Mouse (Mus musculus) layer of hippocampus, adult 9-11 months (tissue): ENCODE results near the gene Kcnh2.
"Not testable (repeated sequence)": the region's sequence is repeated elsewhere in the genome, so short reads cannot be mapped to it uniquely, and the experiment has no call there.

Experiments used
- DNase-seq: peaks from one replicate; pipeline ENCODE4 v3.0.0; 2022

The Kcnh2 gene

DNA sequence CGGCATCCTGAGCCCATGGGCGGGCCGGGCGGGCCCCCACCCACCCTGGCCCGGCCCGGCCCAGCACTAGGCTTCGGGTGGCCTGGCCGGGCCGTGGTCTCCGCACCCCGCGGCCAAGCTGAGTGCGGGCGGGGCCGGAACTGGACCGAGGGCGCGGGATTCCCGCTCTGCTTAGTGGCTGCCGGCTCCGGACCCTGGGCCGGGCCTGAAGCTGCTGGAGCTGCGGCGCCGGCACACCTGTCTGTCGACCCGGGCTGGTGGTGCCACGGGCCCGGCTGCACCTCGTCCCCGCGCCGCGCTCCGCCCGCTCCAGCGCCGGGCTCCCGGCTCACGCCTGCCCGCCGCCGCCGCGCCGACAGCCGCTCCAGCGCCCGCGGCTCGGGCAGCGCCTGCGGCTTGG lies at the start of gene Kcnh2:
Gene Kcnh2, minus strand, starts transcription at position 327 of the 400 bp plus-strand sequence.
- DNase-seq = no peak

DNA sequence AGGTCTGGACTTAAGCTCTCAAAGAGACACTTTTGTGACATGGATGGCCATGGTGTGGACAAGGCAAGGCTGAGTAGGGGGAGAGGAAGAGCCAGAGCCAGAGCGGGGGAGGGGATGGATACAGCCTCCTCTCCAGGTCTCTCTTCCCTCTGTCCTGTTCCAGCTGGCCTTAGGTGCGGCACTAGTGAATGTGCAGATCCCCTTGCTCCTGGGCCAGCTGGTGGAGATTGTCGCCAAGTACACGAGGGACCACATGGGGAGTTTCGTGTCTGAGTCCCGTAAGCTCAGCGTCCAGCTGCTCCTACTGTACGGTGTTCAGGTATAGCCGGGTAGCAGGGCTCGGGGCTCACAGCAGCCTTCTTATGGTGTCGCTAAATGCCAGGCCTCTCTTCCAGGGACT lies 49.0 kb upstream of the Kcnh2 start:
- no peak for DNase-seq

DNA sequence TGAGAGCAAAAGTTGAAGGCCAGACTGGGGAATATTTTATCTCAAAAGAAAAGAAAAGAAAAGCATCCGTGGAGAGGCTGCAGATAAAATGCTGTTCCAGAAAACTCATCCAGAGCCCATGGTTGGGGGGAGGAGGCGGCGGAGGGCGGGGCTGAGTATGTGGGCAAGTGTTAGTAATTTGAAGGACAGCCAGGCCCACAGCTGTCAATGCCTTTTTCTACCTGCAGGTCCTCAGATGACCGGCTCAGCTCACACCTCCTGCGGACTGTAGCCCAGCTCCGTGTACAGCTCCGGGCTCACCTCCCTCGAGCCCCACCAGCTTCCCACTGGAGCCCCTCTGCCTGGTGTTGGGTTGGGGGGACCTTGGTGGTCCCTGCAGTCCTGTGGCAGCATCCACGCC lies 48.3 kb upstream of the Kcnh2 start:
- DNase-seq = no peak

DNA sequence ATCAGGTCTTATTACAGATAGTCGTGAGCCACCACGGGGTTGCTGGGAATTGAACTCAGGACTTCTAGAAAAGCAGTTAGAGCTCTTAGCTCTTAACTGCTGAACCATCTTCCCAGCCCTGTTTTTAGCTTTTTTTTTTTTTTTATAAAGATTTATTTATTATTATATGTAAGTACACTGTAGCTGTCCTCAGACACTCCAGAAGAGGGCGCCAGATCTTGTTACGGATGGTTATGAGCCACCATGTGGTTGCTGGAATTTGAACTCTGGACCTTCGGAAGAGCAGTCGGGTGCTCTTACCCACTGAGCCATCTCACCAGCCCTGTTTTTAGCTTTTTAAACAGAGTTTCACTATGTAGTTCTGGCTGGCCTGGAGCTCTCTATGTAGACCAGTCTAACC lies 44.9 kb upstream of the Kcnh2 start:
- DNase-seq = not testable (repeated sequence)

DNA sequence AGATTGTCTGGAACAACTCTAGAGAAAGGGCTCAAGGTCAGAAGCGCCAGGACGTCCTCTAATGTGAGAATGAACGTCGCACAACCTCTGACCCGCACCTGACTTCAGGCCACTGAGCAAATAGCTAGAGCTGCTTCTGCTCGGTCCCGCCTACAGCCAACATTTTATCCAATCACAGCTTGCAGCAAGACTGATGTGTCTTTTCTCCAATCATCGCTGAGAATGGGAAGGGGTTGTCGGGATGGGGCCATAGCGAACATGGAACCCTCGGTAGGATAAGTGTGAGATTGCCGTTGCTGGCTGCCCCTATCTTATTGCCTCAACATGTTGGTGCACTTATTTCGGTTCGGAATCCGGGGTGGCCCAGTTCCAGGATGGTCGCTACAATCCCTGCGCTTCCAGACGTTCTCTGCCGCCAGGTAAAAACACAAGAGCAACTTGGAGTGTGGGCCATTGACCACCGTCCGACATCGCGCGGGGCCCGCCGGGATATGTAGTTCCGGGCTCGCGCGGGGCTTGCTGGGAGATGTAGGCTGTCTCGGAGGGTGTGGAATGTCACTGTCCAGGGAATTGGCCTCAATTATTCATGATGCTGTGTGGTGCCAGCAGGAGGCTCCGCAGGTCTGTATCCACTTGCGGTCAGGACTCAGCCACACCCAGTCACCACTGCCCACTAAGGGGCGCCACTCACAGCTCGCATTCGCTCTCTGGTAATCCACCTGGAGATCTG lies 42.9 kb upstream of the Kcnh2 start:
- peak; percentile 97 for DNase-seq

DNA sequence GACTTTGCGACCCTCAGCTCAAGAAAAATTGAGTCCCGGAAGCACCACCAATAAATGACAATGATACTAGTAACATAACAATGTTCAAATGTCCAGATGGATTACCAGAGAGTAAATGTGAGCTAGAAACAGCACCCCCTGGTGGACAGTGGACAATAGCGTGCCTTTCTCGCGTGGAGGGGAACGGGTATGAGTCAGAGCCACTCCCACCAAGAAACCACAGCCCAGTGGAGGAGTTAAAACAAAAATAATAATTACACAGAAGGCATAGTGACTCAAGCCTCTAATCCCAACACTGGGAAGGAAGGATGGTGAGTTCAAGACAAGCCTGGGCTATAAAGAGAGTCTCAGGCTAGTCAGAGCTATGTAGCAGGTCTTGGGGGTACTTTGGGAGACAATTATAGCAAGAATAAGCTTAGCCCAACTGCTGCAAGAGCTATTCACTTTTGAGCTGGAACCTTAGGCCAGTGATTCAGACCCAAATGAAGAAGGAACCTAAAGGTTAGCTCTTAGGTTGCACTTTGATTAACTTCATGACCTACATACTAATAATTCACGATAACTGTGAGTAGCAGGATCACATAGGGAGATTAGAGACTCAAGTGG lies 42.1 kb upstream of the Kcnh2 start, which contains the start of gene Abcb8:
Gene Abcb8, plus strand, starts transcription at position 272 of the 606 bp plus-strand sequence.
- DNase-seq = peak; percentile 87

DNA sequence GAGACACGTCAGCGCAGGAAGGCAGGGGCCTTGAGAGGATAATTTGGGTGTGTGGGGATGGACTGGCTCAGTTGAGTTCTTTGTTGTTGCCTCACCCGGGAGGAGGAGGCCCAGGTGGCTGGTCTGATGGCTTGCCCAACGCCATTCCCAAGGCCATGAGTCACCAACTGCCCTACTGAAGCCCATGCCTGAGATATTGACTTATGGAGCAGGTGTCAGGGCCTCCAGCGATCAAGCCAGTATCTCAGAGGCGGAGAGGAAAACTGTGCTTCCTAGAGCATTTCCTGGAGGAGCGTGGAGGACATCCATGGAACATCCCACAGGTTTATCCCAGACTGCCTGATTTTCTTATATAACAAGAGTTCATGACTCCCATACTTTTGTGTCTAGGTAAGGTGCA lies 41.3 kb upstream of the Kcnh2 start:
- DNase-seq = no peak

DNA sequence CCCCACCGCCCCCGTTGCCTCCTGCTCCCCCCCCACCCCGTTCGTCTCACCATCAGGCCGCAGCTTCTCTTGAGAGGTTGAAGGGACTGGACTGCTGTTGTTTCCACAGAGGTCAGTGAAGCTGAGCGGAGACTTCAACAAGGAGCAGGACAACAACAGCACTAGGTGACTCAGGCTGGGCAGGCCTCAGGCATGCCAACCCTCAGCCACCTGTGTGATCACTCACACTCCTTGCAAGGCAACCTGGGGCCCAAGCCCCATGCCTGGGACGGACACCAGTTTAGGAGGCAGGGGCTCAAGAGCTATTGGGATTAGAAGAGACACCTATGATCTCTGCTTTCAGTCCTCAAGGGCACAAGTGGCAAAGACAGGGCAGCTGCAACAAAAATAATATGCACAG lies 40.5 kb upstream of the Kcnh2 start, which contains the start of gene Atg9b:
Gene Atg9b, minus strand, starts transcription at position 280 of the 400 bp plus-strand sequence.
- DNase-seq = no peak

DNA sequence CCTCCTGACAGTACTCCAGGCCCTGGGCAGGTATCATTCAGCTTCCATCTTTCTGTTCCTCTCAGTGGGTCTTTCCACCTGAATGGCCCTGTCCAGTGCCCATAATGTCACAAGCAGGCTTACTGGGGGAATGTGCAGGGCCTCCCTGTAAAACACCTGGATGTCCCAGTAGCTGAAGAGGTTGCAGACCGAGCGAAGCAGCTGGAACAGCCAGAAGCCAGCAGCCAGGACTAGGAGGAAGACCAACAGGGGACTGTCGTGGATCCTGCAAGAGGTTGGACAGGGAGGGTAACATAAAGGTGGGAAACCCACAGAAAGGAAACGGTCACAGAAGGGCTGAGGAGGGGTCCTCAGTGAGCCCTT lies 38.2 kb upstream of the Kcnh2 start:
- DNase-seq = no peak

DNA sequence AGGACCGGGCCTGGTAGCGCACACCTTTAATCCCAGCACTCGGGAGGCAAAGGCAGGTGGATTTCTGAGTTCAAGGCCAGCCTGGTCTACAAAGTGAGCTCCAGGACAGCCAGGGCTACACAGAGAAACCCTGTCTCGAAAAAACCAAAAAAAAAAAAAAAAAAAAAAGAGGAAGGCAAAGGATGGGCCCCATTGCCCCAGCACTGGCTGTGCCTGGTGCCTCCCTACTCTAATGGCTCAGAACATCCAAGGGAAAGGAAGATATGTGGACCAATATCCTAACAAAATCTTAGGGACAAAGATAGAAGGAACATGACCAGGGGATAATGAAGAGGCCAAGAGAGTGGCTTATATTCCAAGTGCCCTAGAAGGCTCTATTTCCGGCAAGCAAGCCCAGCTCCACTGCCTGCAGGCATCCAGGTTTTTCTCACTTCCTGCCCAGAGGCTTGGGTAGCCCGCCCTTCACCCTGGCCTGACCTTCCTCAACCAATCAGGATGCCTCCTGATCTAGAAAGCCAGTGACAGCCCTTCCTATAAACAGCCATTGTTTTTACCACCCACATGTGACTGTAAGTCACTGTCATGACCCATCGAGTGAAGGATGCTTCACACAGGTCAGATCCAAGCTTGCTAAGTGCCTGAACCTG lies 37.7 kb upstream of the Kcnh2 start:
- no peak for DNase-seq

DNA sequence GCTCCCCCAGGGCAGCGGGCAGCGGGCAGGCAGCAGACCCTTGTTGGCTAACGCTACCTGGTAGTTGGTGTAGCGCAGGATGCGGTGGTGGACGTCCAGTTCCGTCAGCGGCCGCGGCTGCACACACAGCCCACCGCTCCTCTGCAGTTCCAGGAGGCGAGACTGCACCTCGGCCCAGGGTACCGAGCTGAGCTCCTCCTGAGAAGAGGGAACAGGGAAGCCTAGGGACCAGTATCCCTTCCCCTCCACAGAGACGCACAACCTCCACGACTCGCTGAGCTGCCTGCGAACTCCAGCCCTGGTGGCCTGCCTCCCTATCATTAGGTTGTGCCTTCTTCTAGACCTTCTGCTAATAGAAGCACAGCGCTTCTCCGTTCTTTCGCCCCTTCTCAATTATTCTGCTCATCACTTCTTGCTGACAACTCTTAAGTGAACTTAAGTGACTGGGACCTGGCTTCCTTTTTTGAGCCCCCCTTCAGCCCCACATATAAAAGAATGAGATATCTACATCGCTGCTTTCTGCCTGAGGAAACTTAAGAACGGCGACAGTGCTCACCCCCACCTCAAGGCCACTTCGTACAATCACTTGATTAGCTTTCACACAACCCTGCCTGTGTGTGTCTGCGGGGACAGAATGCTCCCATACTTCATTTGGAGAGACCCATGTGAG lies 37.0 kb upstream of the Kcnh2 start:
- DNase-seq = no peak

DNA sequence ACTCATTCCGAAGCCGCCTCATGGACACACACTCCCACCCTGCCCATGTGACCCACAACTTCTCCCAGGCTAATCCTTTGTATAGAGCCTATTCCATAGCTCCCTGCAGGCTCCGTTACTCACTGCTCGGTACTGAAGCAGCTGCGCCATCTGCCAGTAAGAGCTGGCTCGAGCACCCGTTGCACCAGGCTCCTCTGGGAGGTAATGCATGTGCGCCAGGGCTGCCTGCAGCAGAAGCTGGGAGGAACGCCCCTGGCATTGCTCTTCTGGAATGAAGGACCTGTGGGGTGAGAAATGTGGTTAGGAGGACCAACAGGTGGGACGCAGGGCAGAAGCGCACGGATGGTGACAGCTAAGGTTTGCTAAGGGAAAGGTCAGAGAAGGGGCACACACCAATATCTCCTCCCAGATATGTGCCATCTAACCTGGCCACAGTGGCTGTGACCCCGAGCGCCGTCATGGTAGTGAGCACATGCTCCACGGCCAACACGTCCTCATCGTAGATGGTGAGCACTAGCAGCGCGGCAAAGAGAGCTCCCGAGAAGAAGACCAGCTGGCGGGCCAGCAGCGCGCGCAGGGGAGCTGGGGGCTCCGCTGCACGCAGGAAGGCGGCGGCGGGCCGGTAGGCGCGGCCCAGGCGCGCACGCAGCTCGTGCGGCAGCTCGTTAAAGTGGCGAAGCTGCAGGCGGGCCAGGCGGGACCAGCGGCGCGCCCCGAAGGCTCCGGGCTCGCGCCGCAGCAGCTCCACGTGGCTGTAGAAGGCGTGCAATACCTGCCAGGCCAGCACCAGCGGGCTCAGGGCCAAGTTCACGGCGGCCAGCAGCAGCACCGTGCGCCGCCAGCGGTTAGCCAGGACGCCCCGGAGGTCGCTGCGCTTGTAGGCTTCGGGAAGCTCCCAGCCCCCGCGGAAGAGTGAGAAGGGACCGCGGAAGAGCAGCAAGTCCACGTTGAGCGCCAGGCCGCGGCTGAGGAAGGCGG lies 36.1 kb upstream of the Kcnh2 start:
- peak; percentile 74 for DNase-seq

DNA sequence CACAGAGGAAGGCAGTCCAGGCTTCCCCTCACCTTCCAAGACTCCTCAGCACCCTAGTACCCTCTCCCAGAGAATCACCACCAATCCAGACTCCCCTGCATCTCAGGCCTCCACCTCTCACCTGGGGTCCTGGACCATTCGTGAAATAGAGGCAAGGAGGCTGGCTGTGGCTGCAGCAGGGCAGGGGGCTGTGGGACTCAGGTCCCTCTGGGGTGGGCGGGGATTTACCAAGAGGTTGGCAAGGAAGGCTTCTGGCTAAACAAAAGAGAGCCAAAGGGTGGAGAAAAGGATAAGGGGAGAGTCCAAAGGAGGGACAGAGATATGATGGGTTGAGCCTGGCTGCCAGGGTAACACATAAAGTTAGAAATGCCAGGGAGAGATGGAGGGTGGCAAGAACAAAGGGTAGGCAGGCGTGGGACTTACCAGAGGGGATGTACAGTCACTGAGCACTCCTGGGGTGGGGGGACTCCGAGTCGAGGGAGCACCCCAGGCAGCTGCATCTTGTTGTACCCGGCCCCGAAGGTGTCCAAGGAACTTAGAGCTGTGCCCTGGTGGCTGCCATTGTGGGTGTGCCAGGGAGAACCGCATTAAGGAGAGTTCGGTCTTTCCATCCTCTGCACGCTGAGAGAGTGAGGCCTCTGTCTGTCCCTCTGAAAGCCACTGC lies 34.6 kb upstream of the Kcnh2 start:
- DNase-seq = no peak

DNA sequence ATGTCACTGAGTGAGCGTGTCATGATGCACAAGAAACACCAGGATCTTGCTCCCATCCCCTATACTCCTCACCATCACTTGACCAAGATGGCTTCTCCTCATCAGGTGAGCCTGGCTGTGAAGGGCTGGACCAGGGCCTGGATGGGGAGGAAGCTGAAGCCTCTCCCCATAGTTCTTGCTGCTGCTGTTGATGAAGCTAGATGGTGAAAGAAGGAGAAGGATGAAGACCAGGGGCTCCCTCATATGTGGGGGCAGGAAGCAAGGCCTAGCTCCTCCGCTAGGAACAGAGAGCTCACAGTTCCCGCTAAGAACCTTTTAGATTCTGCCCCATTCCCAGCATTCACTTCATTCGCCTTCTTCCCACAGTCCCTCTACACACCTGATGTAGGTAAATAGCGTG lies 34.0 kb upstream of the Kcnh2 start:
- no peak for DNase-seq

DNA sequence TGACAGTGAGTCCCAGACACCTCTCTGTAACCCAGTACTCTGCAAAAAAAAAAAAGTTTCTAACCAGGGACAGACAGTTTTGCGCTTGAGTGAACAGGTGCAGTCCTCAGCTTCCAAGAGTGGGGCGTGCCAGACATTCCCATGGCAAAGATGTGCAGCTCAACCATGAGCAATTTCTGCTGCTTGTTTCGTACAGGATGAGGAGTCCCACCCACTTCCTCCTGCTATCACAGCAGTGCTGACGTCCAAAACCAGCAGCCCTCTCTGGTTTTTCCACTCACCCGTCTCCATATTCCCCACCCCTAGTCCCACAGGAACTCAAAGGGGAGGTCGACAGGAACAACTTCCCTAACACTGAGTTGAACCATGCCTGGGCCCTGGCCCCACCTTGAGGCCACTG lies 33.0 kb upstream of the Kcnh2 start:
- peak; percentile 70 for DNase-seq

DNA sequence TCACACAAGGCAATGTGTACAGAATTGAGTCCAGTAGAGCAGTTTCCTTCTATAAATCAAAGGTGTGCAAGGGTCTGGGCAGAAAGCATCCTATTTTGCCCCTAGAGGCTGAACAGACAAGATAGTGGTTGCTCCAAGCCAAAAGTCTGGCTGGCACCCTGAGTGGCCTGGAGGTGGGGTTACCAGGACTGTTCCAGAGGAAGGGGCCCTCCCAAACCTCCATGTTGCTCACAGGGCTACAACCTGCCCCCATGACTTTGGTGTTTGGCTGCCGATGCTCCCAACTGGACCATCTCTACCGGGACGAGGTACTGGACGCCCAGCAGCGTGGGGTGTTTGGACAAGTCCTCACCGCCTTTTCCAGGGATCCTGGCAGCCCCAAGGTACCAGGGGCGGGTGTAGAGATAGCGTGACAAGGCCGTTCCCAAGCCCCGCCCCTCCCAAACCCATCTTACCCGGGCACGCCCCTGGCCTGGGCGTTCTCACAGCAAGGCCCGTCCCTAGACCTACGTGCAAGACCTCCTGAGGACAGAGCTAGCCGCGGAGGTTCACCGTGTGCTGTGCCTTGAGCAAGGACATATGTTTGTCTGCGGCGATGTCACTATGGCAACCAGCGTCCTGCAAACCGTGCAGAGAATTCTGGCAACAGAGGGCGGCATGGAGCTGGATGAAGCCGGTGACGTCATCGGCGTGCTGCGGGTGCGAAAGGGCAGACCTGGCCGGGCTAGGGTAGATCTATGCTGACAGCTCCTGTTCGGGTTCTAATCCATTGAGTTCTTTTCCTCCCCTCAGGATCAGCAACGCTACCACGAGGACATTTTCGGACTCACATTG lies 31.8 kb upstream of the Kcnh2 start:
- DNase-seq = peak; percentile 92

DNA sequence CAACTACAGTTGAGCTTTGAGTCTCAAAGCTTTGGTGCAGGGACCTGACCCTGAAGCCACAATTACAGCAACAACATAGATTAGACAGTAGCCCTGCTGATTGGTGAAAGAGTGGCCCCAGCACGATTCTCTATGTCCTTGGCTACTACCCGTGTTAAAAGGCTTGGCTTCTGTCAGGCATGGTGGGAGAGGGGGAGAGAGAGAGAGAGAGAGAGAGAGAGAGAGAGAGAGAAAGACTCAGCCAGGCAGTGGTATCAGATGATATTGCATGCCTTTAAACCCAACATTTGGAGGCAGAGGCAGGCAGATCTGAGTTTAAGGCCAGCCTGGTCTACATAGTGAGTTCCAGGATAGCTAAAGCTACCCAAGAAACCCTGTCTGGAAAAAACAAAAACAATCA lies 30.6 kb upstream of the Kcnh2 start:
- no peak for DNase-seq

DNA sequence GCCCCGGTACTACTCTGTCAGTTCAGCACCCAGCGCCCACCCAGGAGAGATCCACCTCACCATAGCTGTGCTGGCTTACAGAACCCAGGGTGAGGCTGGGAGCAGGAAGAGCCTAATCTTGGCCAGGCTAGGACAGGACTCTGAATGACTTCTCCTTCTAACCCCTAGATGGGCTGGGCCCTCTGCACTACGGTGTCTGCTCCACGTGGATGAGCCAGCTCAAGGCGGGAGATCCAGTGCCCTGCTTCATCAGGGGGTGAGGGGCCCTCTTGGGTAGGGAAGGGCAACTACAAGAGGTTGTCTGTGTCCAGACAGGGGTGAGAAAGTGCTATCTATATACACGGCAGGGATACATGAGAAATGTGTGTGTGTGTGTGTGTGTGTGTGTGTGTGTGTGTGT lies 30.1 kb upstream of the Kcnh2 start:
- DNase-seq = no peak

DNA sequence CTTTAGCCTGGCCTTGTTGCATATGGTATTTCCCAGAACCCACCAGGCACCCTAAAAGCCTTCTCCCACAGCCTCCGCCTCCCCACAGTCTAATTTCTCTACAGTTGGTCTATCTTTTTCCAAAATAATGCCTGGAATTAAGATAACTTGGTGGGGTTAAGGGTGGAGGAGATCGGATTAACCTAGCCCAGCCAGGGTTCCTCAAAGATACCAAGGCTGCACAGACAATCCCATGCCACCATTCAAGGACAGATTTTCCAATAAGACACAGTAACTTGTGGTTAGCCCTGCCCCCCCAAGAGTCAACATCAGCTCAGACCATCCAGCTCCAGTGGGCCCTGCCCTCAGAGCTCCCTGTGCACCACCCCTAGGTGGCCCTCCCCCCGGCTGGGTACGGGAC lies 29.1 kb upstream of the Kcnh2 start:
- DNase-seq = no peak

DNA sequence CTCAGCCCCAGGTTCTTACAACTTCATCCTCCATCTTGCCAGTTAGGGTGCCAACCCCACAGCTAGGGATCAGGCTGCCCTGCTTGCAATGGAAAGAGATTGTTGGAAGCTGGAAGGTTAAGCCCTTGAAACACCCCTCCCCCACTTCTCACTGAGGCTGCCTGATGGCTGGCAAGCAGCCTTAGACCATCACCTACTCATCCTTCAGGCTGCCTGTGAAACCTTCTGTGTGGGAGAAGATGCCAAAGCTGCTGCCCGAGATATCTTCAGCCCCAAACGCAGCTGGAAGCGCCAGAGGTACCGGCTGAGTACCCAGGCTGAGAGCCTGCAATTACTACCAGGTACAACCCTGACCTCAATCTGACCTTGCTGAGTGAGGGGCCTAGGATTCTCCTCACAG lies 28.1 kb upstream of the Kcnh2 start:
- DNase-seq = no peak

DNA sequence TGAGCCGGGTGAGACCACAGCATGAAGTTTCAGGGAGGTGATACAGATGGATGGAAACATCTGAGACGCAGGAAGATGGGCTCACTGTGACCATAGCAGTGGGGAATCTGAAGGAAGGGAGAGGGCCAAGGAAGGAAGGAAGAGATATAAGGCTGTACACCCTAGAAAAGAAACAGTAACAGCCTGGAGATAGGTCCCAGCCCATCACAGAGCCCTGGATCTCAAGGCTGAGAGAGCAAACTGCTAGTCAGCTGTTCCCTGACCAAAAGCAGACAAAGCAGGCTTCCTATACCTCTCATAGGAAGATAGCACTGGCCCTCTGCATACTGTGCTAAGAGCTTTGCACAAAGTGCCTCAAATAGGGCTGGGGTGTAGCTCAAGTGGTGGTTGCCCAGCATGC lies 27.3 kb upstream of the Kcnh2 start:
- no peak for DNase-seq
